Mouse (Mus musculus) ES-E14 (cell line): ENCODE data around the gene Dnah7c.

ENCODE experiments used
- MAFK ChIP-seq: IDR thresholded peaks from 2 replicates; pipeline ENCODE4 v1.6.1; 2014; ENCODE audit warnings: mild to moderate bottlenecking, low read depth, low read length, inconsistent platforms; ENCODE audit not compliant: insufficient read depth
- ZNF384 ChIP-seq: IDR thresholded peaks from 2 replicates; pipeline ENCODE4 v1.6.1; 2012; ENCODE audit warnings: low read depth, low read length, inconsistent platforms

GRCm38 (mm10) chr1:46856498-46856897 lies 431.1 kb downstream of the Dnah7c start:
- TF ChIP-seq ZNF384 (no peak), MAFK (no peak)
